Mouse (Mus musculus): ENCODE data around the gene Cysrt1. TPM values are rescaled to one million over a fixed set of nuclear protein-coding genes. Genes with fewer than 3 reads are reported as not detected.

Gene Cysrt1
- polyA plus RNA-seq, 1 experiment from 2014 or later, result 0.24 TPM

- H3K4me1 ChIP-seq (ENCODE audit: control insufficient read depth, insufficient read depth, low read depth, low read length), result peaks cover 32% of the 10 kb centered on the region
- no peak overlapping the region for H3K9ac ChIP-seq (ENCODE audit: low read depth, low read length)
- 46% methylated on average over 7 of the region's 7 CpGs for WGBS
These were observed 44.8 kb upstream of the Cysrt1 start for GRCm38 (mm10) chr2:25286837-25287636.

GRCm38 (mm10) chr2:25286314-25286713, 44.1 kb upstream of the Cysrt1 start:
- no peak overlapping the region for H3K9ac ChIP-seq (ENCODE audit: low read depth, low read length)
- no peak overlapping the region for H3K27ac ChIP-seq (ENCODE audit: low read depth, low read length)
- peaks cover 27% of the 10 kb centered on the region for H3K36me3 ChIP-seq (ENCODE audit: control insufficient read depth, insufficient read depth, low read length)
- H3K4me1 ChIP-seq (ENCODE audit: control insufficient read depth, insufficient read depth, low read depth, low read length), result peaks cover 27% of the 10 kb centered on the region
- H3K4me2 ChIP-seq (ENCODE audit: low read length), result no peak overlapping the region
- no peak for ATAC-seq
- no peaks in the 10 kb centered on the region for H3K9me3 ChIP-seq (ENCODE audit: control insufficient read depth, low read length)
- no peak overlapping the region for H3K4me3 ChIP-seq (ENCODE audit: low read length)
- H3K27me3 ChIP-seq (replicated peaks; ENCODE audit: control insufficient read depth, insufficient read depth, low read length), result peaks cover 16% of the 10 kb centered on the region
- WGBS, result 95% methylated on average over 1 of the region's 1 CpGs

More at GRCm38 (mm10) chr2:25286837-25287636, 44.8 kb upstream of the Cysrt1 start:
- Histone ChIP-seq H3K36me3 (ENCODE audit: control insufficient read depth, insufficient read depth, low read length) (peaks cover 25% of the 10 kb centered on the region), H3K27ac (ENCODE audit: low read depth, low read length) (no peak overlapping the region), H3K4me3 (ENCODE audit: low read length) (no peak overlapping the region), H3K27me3 (replicated peaks; ENCODE audit: control insufficient read depth, insufficient read depth, low read length) (peaks cover 23% of the 10 kb centered on the region), H3K4me2 (ENCODE audit: low read length) (no peak overlapping the region), H3K9me3 (ENCODE audit: control insufficient read depth, low read length) (no peaks in the 10 kb centered on the region)
- ATAC-seq, result no peak

DNA sequence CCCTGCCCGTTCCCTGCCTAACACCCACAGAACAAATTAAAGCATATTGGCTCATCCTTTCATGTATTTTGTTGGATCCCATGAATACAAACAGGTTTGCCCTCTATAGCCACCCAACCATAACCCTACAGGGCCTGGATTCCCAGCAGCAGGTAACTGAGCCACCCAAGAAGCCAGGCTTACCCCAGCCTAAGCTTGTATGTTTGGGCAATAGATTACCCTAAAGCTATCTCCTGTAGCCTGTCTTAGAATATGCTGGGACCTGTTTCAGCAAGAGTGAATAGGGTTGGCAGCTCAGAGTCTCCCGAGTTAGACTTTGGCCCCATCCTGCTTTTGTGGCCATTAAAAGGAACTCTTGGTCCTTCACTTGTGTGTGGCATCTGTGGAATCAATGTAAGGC, 43.3 kb upstream of the Cysrt1 start:
- no peak overlapping the region for H3K9ac ChIP-seq (ENCODE audit: low read depth, low read length)
- H3K4me3 ChIP-seq (ENCODE audit: low read length), result no peak overlapping the region
- H3K4me1 ChIP-seq (ENCODE audit: control insufficient read depth, insufficient read depth, low read depth, low read length), result peaks cover 19% of the 10 kb centered on the region
- peaks cover 33% of the 10 kb centered on the region for H3K36me3 ChIP-seq (ENCODE audit: control insufficient read depth, insufficient read depth, low read length)
- no peaks in the 10 kb centered on the region for H3K9me3 ChIP-seq (ENCODE audit: control insufficient read depth, low read length)
- H3K27ac ChIP-seq (ENCODE audit: low read depth, low read length), result no peak overlapping the region
- WGBS, result 90% methylated on average over 2 of the region's 2 CpGs
- H3K27me3 ChIP-seq (replicated peaks; ENCODE audit: control insufficient read depth, insufficient read depth, low read length), result peaks cover 8% of the 10 kb centered on the region
- ATAC-seq, result no peak
- H3K4me2 ChIP-seq (ENCODE audit: low read length), result no peak overlapping the region

- H3K4me1 ChIP-seq (ENCODE audit: control insufficient read depth, insufficient read depth, low read depth, low read length), result peaks cover 1% of the 10 kb centered on the region; the same call in 1 of the 2 replicates
- 0 out of 2 replicates have a peak, but pooled peaks have one; percentile 25 for ATAC-seq
- 61% methylated on average over 13 of the region's 13 CpGs for WGBS
- H3K9ac ChIP-seq (ENCODE audit: low read depth, low read length), result no peak overlapping the region
- no peaks in the 10 kb centered on the region for H3K27me3 ChIP-seq (replicated peaks; ENCODE audit: control insufficient read depth, insufficient read depth, low read length)
- H3K4me3 ChIP-seq (ENCODE audit: low read length), result no peak overlapping the region
- no peak overlapping the region for H3K4me2 ChIP-seq (ENCODE audit: low read length)
- no peak overlapping the region for H3K27ac ChIP-seq (ENCODE audit: low read depth, low read length)
- H3K9me3 ChIP-seq (ENCODE audit: control insufficient read depth, low read length), result no peaks in the 10 kb centered on the region
- peaks cover 62% of the 10 kb centered on the region for H3K36me3 ChIP-seq (ENCODE audit: control insufficient read depth, insufficient read depth, low read length)
These were observed 37.0 kb upstream of the Cysrt1 start for GRCm38 (mm10) chr2:25278928-25279882.

GRCm38 (mm10) chr2:25273010-25273409, 30.8 kb upstream of the Cysrt1 start:
- WGBS, result 45% methylated on average over 16 of the region's 16 CpGs
- Histone ChIP-seq H3K27me3 (replicated peaks; ENCODE audit: control insufficient read depth, insufficient read depth, low read length) (no peaks in the 10 kb centered on the region), H3K9ac (ENCODE audit: low read depth, low read length) (peak overlapping the region; percentile 87), H3K9me3 (ENCODE audit: control insufficient read depth, low read length) (no peaks in the 10 kb centered on the region), H3K4me1 (ENCODE audit: control insufficient read depth, insufficient read depth, low read depth, low read length) (peaks cover 24% of the 10 kb centered on the region), H3K27ac (ENCODE audit: low read depth, low read length) (0 out of 2 replicates have a peak overlapping the region, but pooled peaks have one; percentile 70), H3K36me3 (ENCODE audit: control insufficient read depth, insufficient read depth, low read length) (peaks cover 37% of the 10 kb centered on the region), H3K4me2 (ENCODE audit: low read length) (peak overlapping the region; percentile 97), H3K4me3 (ENCODE audit: low read length) (peak overlapping the region; percentile 83)
- ATAC-seq, result no peak

DNA sequence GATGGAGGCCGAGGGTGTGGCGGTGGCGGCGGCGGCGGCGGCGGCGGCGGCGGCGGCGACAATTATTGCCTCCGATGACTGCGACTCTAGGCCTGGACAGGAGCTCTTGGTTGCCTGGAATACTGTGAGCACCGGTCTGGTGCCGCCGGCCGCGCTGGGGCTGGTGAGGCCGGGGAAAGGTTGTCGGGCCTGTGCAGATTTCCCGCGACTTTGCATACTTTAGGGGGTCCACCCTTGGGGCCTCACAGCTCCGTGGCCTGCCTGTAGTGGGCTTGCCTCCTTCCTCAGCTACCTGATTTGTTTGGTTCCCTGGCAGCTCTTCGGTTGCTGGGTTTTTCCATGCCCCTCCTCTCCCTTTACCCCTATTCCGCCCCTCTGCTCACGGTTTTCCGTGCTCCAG, 30.3 kb upstream of the Cysrt1 start:
- peaks cover 32% of the 10 kb centered on the region for H3K36me3 ChIP-seq (ENCODE audit: control insufficient read depth, insufficient read depth, low read length)
- ATAC-seq, result peak; percentile 73
- peak overlapping the region; percentile 97 for H3K4me2 ChIP-seq (ENCODE audit: low read length)
- peak overlapping the region; percentile 87 for H3K9ac ChIP-seq (ENCODE audit: low read depth, low read length)
- H3K27ac ChIP-seq (ENCODE audit: low read depth, low read length), result peak overlapping the region; percentile 70
- no peaks in the 10 kb centered on the region for H3K27me3 ChIP-seq (replicated peaks; ENCODE audit: control insufficient read depth, insufficient read depth, low read length)
- under 1% methylated on average over 29 of the region's 29 CpGs for WGBS
- H3K4me1 ChIP-seq (ENCODE audit: control insufficient read depth, insufficient read depth, low read depth, low read length), result peaks cover 25% of the 10 kb centered on the region
- no peaks in the 10 kb centered on the region for H3K9me3 ChIP-seq (ENCODE audit: control insufficient read depth, low read length)
- peak overlapping the region; percentile 83 for H3K4me3 ChIP-seq (ENCODE audit: low read length)

- Histone ChIP-seq H3K9me3 (ENCODE audit: control insufficient read depth, low read length) (no peaks in the 10 kb centered on the region), H3K27ac (ENCODE audit: low read depth, low read length) (peak within 1 kb of the TSS; percentile 85), H3K4me1 (ENCODE audit: control insufficient read depth, insufficient read depth, low read depth, low read length) (peaks cover 30% of the 10 kb centered on the region), H3K4me2 (ENCODE audit: low read length) (peak within 1 kb of the TSS; percentile 97), H3K27me3 (replicated peaks; ENCODE audit: control insufficient read depth, insufficient read depth, low read length) (no peaks in the 10 kb centered on the region), H3K9ac (ENCODE audit: low read depth, low read length) (peak within 1 kb of the TSS; percentile 87), H3K4me3 (ENCODE audit: low read length) (peak within 1 kb of the TSS; percentile 83), H3K36me3 (ENCODE audit: control insufficient read depth, insufficient read depth, low read length) (peaks cover 30% of the 10 kb centered on the region)
- peak; percentile 96 for ATAC-seq
- under 1% methylated on average over 55 of the region's 55 CpGs for WGBS
These were observed 29.7 kb upstream of the Cysrt1 start, which contains the start of the genes Ssna1 and Anapc2 for GRCm38 (mm10) chr2:25271827-25272511. Gene Ssna1 (minus strand): TSS chr2:25272438. Gene Anapc2 (plus strand): TSS chr2:25272478.

- no peak overlapping the region for H3K9ac ChIP-seq (ENCODE audit: low read depth, low read length)
- peaks cover 9% of the 10 kb centered on the region; the same call in 1 of the 2 replicates for H3K36me3 ChIP-seq (ENCODE audit: control insufficient read depth, insufficient read depth, low read length)
- 71% methylated on average over 4 of the region's 4 CpGs for WGBS
- H3K4me2 ChIP-seq (ENCODE audit: low read length), result no peak overlapping the region; the same call in 1 of the 2 replicates
- H3K9me3 ChIP-seq (ENCODE audit: control insufficient read depth, low read length), result no peaks in the 10 kb centered on the region
- ATAC-seq, result no peak
- H3K4me1 ChIP-seq (ENCODE audit: control insufficient read depth, insufficient read depth, low read depth, low read length), result peaks cover 56% of the 10 kb centered on the region
- no peak overlapping the region for H3K4me3 ChIP-seq (ENCODE audit: low read length)
- H3K27me3 ChIP-seq (replicated peaks; ENCODE audit: control insufficient read depth, insufficient read depth, low read length), result no peaks in the 10 kb centered on the region; the same call in 1 of the 2 replicates
- no peak overlapping the region for H3K27ac ChIP-seq (ENCODE audit: low read depth, low read length)
These were observed 25.6 kb upstream of the Cysrt1 start for GRCm38 (mm10) chr2:25267746-25268309.
